Mouse (Mus musculus): Measurements from ENCODE around the gene Lrrc23.

Gene Lrrc23

GRCm38 (mm10) chr6:124779222-124779983 lies at the start of gene Lrrc23:
Gene Lrrc23, minus strand, starts transcription at chr6:124779727.
- peak; percentile 95 for DNase-seq

- DNase-seq: peak; percentile 96
Measured at GRCm38 (mm10) chr6:124828101-124828592, 48.6 kb upstream of the Lrrc23 start.

GRCm38 (mm10) chr6:124822049-124822448 lies 42.5 kb upstream of the Lrrc23 start:
- peak; percentile 91 for DNase-seq

- peak; percentile 71 for DNase-seq
Measured at GRCm38 (mm10) chr6:124820891-124821290, 41.4 kb upstream of the Lrrc23 start.

- DNase-seq: no peak
Measured at GRCm38 (mm10) chr6:124817971-124818370, 38.4 kb upstream of the Lrrc23 start.

DNA sequence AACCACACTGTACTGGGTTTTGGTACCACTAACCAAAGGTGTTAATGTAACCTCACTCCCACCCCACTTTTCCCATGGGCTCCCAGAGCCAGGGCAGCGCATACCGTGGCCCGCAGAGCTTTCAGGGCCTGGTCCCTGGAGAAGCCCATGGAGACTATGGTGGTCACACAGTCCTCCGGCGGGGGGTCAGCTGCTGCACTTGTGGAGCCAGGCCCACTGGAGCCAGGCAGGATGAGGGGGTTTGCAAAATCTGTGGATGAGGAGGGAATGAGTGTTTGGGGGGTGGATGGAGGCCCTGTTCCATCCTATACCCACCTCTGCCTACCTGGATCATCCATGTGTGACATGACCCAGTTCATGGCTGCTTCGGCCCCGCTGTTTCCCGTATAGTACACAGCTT lies 38.0 kb upstream of the Lrrc23 start:
- DNase-seq: peak; percentile 88

DNA sequence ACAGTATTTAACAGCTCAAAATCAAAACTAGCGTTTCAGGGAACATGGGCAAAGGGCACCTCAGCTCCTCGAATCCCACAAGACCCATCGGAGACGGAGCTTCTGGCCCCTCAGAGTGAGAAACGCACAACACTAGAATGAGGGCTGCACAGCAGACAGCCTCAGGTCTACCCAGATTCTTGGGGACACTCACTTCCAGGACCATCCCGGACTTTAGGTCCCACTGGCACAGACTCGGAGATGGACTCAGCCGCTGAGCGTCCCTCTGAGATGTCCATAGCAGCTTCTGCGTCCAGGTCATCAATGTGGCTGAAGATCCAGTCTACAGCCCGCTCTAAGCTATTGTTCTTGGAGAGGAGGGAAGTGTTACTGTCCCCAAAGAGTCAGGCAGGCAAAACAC lies 37.6 kb upstream of the Lrrc23 start:
- DNase-seq: peak; percentile 87

DNA sequence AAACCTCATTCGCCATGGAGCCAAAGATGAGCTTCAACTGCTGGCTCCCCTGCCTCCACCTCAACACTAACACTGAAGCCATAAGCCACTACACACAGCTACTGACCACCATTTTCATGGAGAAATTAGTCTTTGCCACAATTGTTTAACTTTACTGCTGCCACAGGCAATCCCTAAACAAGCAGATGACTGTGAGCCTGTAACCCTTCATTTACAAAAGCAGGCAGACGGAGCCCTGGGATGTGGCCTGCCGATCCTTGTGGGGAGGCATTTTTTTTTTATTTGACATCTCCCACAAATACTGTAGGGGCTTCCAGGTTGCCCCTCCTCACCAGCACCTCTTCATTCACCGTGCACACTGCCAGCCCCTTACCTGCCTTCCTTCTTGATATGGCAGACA lies 37.1 kb upstream of the Lrrc23 start:
- peak; percentile 84 for DNase-seq

GRCm38 (mm10) chr6:124814858-124815774 lies 35.6 kb upstream of the Lrrc23 start:
- peak; percentile 92 for DNase-seq

DNA sequence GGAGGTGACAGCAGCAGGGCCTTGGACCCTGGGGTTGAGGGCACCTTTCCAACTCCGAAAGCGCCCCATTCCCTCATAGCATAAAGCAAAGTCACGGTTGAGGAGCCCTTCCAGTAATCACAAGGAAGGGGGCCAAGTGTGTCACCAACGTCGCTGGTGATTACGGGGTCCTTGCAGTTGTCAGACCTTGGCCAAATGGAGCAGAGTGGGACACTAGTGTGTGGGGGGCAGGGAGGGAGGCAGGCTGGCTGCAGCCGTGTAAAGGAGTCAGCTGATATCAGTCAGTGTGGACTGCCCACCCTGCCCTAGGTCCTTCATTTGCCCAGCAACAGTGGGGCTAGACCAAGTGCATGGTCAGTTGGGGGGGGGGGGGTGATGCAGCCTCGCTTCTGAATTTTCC lies 34.9 kb upstream of the Lrrc23 start:
- DNase-seq: no peak

DNA sequence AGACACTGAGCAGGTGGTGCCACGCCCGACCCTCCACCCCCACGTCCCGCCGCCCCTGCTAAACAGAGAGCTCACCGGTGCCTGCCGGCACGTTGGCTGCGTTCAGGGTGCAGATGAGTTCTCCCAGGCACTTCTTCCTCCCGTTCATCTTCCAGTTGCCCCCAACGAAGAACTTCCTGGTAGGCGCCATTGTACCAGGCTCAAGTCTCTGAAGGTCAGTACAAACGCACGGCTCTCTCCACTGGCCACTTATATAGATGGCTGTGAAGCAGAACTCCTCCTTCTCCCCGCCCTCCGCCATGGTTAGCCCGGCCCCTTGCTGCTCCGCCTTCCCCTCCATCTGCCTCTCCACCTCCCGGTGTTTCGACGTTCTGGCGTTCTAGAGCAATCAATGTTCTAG lies 34.4 kb upstream of the Lrrc23 start, which contains the start of gene Tpi1:
Tpi1 (minus strand) TSS at position 364 of the 400 bp plus-strand sequence.
- peak; percentile 99 for DNase-seq

GRCm38 (mm10) chr6:124813496-124813895 lies 34.0 kb upstream of the Lrrc23 start:
- peak; percentile 98 for DNase-seq

DNA sequence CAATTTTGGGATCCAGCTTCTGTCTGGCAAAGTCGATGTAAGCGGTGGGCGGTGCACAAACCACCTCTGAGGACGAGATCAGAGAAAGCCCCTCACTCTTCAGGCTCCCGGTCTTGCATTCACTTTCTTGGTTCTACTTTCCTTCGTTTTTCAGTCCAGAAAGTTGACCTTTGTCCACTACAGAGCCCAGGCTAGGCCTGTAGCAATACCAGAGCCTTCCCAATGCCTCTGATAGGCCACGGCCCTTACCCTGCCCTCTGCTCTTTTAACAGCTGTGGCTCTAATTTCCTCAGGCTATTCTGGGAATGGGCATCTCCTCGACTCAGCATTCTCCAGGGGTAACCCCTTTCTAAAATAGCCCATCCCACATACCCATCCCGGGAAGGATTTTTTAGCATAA lies 33.3 kb upstream of the Lrrc23 start:
- no peak for DNase-seq

GRCm38 (mm10) chr6:124811701-124812560 lies 32.4 kb upstream of the Lrrc23 start:
- peak; percentile 93 for DNase-seq

DNA sequence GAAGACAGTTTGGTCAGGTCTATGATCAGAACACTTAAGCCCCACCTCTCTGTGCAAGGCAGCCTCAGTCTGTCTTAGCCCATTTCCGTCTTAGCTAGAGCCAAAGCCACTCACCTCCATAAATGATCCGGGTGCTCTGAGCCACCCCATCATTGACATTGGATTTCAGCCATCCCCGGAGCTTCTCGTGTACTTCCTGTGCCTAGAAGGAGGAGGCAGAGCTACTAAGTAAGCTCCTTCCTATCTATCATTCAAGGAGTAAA lies 31.8 kb upstream of the Lrrc23 start:
- peak; percentile 91 for DNase-seq

GRCm38 (mm10) chr6:124810566-124811402 lies 31.3 kb upstream of the Lrrc23 start:
- peak; percentile 94 for DNase-seq

DNA sequence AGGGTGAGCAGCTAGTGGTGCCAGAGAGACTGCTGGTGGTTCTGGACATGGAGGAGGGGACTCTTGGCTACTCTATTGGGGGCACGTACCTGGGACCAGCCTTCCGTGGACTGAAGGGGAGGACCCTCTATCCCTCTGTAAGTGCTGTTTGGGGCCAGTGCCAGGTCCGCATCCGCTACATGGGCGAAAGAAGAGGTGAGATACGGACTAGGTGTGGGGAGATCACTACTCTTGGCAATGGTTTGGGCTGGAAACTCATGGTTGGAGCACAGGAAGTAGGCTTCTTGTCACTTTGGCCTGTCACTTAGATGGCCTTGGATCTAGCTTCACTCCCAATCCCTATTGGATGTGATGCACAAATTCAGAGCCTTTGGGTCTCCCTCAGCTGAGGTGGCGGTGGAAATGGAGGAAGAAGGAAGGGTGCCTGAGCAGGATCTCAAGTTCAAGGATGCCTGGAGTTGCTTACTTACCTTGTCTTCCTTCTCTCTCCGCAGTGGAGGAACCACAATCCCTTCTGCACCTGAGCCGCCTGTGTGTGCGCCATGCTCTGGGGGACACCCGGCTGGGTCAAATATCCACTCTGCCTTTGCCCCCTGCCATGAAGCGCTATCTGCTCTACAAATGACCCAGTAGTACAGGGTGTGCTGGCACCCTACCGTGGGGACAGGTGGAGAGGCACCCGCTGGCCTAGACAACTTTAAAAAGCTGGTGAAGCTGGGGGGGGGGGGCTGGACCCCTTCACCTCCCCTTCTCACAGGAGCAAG lies 30.4 kb upstream of the Lrrc23 start:
- DNase-seq: peak; percentile 95

GRCm38 (mm10) chr6:124809052-124809774 lies 29.7 kb upstream of the Lrrc23 start:
- peak; percentile 99 for DNase-seq

- DNase-seq: peak; percentile 98
Measured at GRCm38 (mm10) chr6:124808358-124809012, 29.0 kb upstream of the Lrrc23 start, which contains the start of gene Spsb2. Gene Spsb2, plus strand, starts transcription at chr6:124808661.

GRCm38 (mm10) chr6:124807986-124808357 lies 28.4 kb upstream of the Lrrc23 start:
- peak; percentile 85 for DNase-seq
